Mouse (Mus musculus): ENCODE data around the gene Flot1.

DNA sequence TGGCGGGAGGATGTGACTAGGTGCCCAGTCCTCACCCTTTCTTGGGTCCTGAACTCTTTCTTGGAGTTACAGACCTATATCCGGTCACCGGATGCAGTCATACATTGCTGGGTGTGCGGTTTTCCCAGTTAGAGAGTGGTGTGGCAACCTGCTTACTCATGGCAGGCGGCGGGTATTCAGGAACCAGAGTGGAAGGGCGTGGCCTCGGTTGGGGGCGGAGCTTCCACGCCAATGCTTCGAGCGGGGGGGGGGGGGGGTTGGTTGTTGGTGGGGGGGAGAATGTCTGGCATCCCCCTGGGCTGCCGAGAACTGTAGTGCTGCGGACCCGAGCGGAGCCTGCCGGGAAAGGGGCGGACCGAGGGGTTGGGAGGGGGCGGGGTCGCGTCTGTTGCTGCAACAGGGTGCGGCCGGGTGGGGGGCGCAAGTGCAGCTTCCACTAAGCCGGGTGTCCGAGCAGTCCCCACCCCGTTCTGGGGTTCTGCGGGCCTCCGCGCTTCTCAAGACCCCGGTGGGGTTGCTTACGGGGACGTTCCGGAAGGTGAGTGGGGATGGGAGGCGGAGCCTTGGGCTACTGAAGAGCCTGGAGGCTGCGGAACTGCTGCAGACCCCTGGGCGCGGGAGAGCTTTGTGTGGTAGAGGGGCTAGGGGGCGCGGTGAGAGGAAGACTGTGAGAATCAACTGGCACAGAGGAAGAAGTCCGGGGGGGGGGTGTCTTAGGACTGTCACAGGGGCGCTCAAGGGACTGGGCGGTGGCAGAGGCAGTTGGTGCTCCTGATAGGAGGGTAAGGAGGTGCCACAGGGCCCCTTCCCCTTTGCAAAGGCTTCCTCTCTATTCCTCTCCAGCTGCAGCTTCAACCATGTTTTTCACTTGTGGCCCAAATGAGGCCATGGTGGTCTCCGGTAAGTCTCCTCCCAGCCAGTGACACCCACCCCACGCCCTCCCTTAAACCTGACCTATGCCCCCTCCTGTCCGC, at the start of gene Flot1:
- TF ChIP-seq POLR2A (IDR thresholded peaks at IDR 0.05; ENCODE audit: low read depth, low read length), result no peak
- no peak for TF ChIP-seq CTCF (IDR thresholded peaks at IDR 0.05; ENCODE audit: extremely low read depth, insufficient read depth, insufficient read length, insufficient replicate concordance)

All from spleen, adult 2 months (tissue).